ENCODE assay signal across 29 mouse cellular contexts in genomic region chr7:133139689-133140336, GRCm38 (mm10).
"Had no signal": no experiment of that assay in that cellular context is flagged by ENCODE, and none has a peak within 500 bp of the region (broad histone marks: within the 10 kb centered on the region; RNA-seq: fewer than 3 reads in every experiment).

No protein-coding gene starts in this region.

- H3K4me2 ChIP-seq: forebrain, embryonic 15.5 days; heart, embryonic 11.5 days; heart, embryonic 13.5 days; heart, embryonic 15.5 days; hindbrain, embryonic 12.5 days; hindbrain, embryonic 14.5 days; kidney, embryonic 15.5 days; limb, embryonic 12.5 days had no signal

- H3K4me3 ChIP-seq: forebrain, embryonic 15.5 days; heart, adult 2 months; heart, embryonic 13.5 days; heart, embryonic 15.5 days; hindbrain, embryonic 10.5 days; hindbrain, embryonic 12.5 days; kidney, embryonic 15.5 days; left cerebral cortex, adult 2 months; limb, embryonic 10.5 days; limb, embryonic 12.5 days had no signal

- H3K4me1 ChIP-seq: forebrain, embryonic 15.5 days; heart, embryonic 13.5 days; heart, embryonic 15.5 days; hindbrain, embryonic 10.5 days; hindbrain, embryonic 12.5 days; kidney, embryonic 15.5 days; limb, embryonic 10.5 days; limb, embryonic 12.5 days had no signal

- DNase-seq: forebrain, postnatal 0 days; gastrocnemius, postnatal 14 days; gastrocnemius, postnatal 36 days; heart, adult 11 months; heart, adult 2 months; heart, postnatal 14 days; heart, postnatal 36 days; kidney, adult 11 months; kidney, adult 2 months; kidney, adult 9 months; kidney, postnatal 14 days; kidney, postnatal 36 days; layer of hippocampus, adult 9-11 months; layer of hippocampus, postnatal 36 days; liver had no signal

- H3K9me3 ChIP-seq: forebrain, embryonic 15.5 days; heart, embryonic 15.5 days; hindbrain, embryonic 10.5 days; hindbrain, embryonic 12.5 days; kidney, embryonic 15.5 days; limb, embryonic 10.5 days; limb, embryonic 12.5 days had no signal

- H3K9ac ChIP-seq: forebrain, embryonic 15.5 days; forebrain, postnatal 0 days; heart, embryonic 13.5 days; heart, embryonic 15.5 days; hindbrain, embryonic 12.5 days; hindbrain, embryonic 14.5 days; kidney, embryonic 15.5 days; limb, embryonic 12.5 days had no signal

- H3K27me3 ChIP-seq: forebrain, embryonic 15.5 days; heart, embryonic 13.5 days; heart, embryonic 15.5 days; hindbrain, embryonic 12.5 days; kidney, embryonic 15.5 days; limb, embryonic 12.5 days had no signal

- H3K36me3 ChIP-seq: forebrain, embryonic 15.5 days; heart, embryonic 13.5 days; heart, embryonic 15.5 days; hindbrain, embryonic 10.5 days; hindbrain, embryonic 12.5 days; kidney, embryonic 15.5 days; limb, embryonic 10.5 days; limb, embryonic 12.5 days had no signal

- H3K27ac ChIP-seq: forebrain, embryonic 15.5 days; heart, adult 2 months; heart, embryonic 13.5 days; heart, embryonic 15.5 days; hindbrain, embryonic 10.5 days; hindbrain, embryonic 12.5 days; hindbrain, embryonic 14.5 days; kidney, embryonic 15.5 days; kidney, postnatal 0 days; left cerebral cortex, adult 2 months; limb, embryonic 10.5 days; limb, embryonic 12.5 days had no signal

- ATAC-seq: forebrain, embryonic 15.5 days; forebrain, postnatal 0 days; hindbrain, embryonic 16.5 days; inflammation-experienced regulatory T-cells, adult 6 months had no signal
